In genomic region chr4:150594298-150594829, GRCm38 (mm10) we compare ENCODE assay signal across 22 mouse cellular contexts. TPM values are rescaled to one million over a fixed set of nuclear protein-coding genes. Genes with fewer than 3 reads are reported as not detected.
DNase-seq lines count a peak whose midpoint lies in the region; ATAC-seq and TF ChIP-seq lines count a peak whose summit lies in the region.
"Had no signal": no experiment of that assay in that cellular context is flagged by ENCODE, and none has a peak within 500 bp of the region (broad histone marks: within the 10 kb centered on the region; RNA-seq: fewer than 3 reads in every experiment).

No protein-coding gene starts in this region.

- H3K4me3 ChIP-seq in kidney, adult 2 months (ENCODE audit: insufficient read depth, low read depth, low read length), result no peak overlapping the region
- no peak overlapping the region for H3K4me3 ChIP-seq in liver, embryonic 15.5 days (replicated peaks)
- no peak overlapping the region for H3K4me3 ChIP-seq in forebrain, embryonic 11.5 days (ENCODE audit: low read depth, low read length)
- H3K4me3 ChIP-seq: erythroblast, embryonic 14.5 days; heart, embryonic 12.5 days; hindbrain, embryonic 10.5 days; limb, embryonic 12.5 days; midbrain, embryonic 10.5 days had no signal

- ATAC-seq in common myeloid progenitor, adult 5-6 weeks (replicated peaks; ENCODE audit: low read depth, poor library complexity, severe bottlenecking), result 0 out of 2 replicates have a peak, but pooled peaks have one; percentile 33
- ATAC-seq in liver, embryonic 15.5 days (ENCODE audit: insufficient read depth), result no peak
- ATAC-seq in forebrain, embryonic 11.5 days (replicated peaks; ENCODE audit: low FRiP score), result no peak
- ATAC-seq: forebrain, embryonic 16.5 days; intestine, embryonic 16.5 days; lung, postnatal 0 days had no signal

- TF ChIP-seq POLR2A in kidney, adult 2 months (IDR thresholded peaks at IDR 0.05; ENCODE audit: low read depth, low read length), result no peak

- no peak overlapping the region; the same call in 1 of the 2 replicates for H3K9ac ChIP-seq in liver, embryonic 15.5 days
- no peak overlapping the region for H3K9ac ChIP-seq in forebrain, embryonic 11.5 days (ENCODE audit: low read length)
- H3K9ac ChIP-seq: heart, embryonic 12.5 days; limb, embryonic 12.5 days had no signal

- no peaks in the 10 kb centered on the region for H3K36me3 ChIP-seq in kidney, adult 2 months (ENCODE audit: control insufficient read depth, insufficient read depth, low read length)
- no peaks in the 10 kb centered on the region for H3K36me3 ChIP-seq in liver, embryonic 15.5 days (replicated peaks)
- H3K36me3 ChIP-seq in splenic B cell, adult 2 months (ENCODE audit: control insufficient read depth, insufficient read depth, low read length, poor library complexity, severe bottlenecking), result no peaks in the 10 kb centered on the region
- H3K36me3 ChIP-seq in forebrain, embryonic 11.5 days (ENCODE audit: control insufficient read depth, insufficient read depth, low read length), result no peaks in the 10 kb centered on the region
- H3K36me3 ChIP-seq: heart, embryonic 12.5 days; hindbrain, embryonic 10.5 days; limb, embryonic 12.5 days; midbrain, embryonic 10.5 days had no signal

- H3K27ac ChIP-seq in kidney, adult 2 months (ENCODE audit: insufficient read depth, low read depth, low read length), result 0 out of 2 replicates have a peak overlapping the region, but pooled peaks have one; percentile 15
- H3K27ac ChIP-seq in liver, embryonic 15.5 days (replicated peaks), result peak overlapping the region; percentile 58
- no peak overlapping the region for H3K27ac ChIP-seq in forebrain, embryonic 11.5 days (ENCODE audit: low read depth, low read length)
- H3K27ac ChIP-seq: hindbrain, embryonic 10.5 days; limb, embryonic 12.5 days; midbrain, embryonic 10.5 days; stomach, postnatal 0 days had no signal

- no peaks in the 10 kb centered on the region for H3K27me3 ChIP-seq in kidney, adult 2 months (replicated peaks; ENCODE audit: control insufficient read depth, insufficient read depth, low read length)
- H3K27me3 ChIP-seq in liver, embryonic 15.5 days, result no peaks in the 10 kb centered on the region
- no peaks in the 10 kb centered on the region for H3K27me3 ChIP-seq in splenic B cell, adult 2 months (ENCODE audit: control insufficient read depth, insufficient read depth, low read length, poor library complexity, severe bottlenecking)
- no peaks in the 10 kb centered on the region for H3K27me3 ChIP-seq in forebrain, embryonic 11.5 days (ENCODE audit: control insufficient read depth, insufficient read depth, low read length)
- H3K27me3 ChIP-seq: heart, embryonic 12.5 days; limb, embryonic 12.5 days had no signal

- H3K9me3 ChIP-seq in liver, embryonic 15.5 days (replicated peaks), result no peaks in the 10 kb centered on the region
- H3K9me3 ChIP-seq in forebrain, embryonic 11.5 days (ENCODE audit: control insufficient read depth, low read length), result no peaks in the 10 kb centered on the region
- H3K9me3 ChIP-seq: G1E; heart, embryonic 12.5 days; hindbrain, embryonic 10.5 days; limb, embryonic 12.5 days; midbrain, embryonic 10.5 days had no signal

- WGBS in kidney, adult 2 months, result 85% methylated on average over 4 of the region's 4 CpGs
- 67% methylated on average over 4 of the region's 4 CpGs for WGBS in liver, embryonic 15.5 days (ENCODE audit: insufficient replicate concordance)
- 89% methylated on average over 4 of the region's 4 CpGs for WGBS in forebrain, embryonic 11.5 days

- no peak overlapping the region for H3K4me2 ChIP-seq in liver, embryonic 15.5 days
- H3K4me2 ChIP-seq in forebrain, embryonic 11.5 days (ENCODE audit: low read depth, low read length, severe bottlenecking), result no peak overlapping the region
- H3K4me2 ChIP-seq: heart, embryonic 12.5 days; limb, embryonic 12.5 days had no signal

- H3K4me1 ChIP-seq in kidney, adult 2 months (ENCODE audit: control insufficient read depth, insufficient read depth, low read length), result peaks cover 76% of the 10 kb centered on the region
- H3K4me1 ChIP-seq in liver, embryonic 15.5 days (replicated peaks), result peaks cover 74% of the 10 kb centered on the region
- no peaks in the 10 kb centered on the region; the same call in 1 of the 2 replicates for H3K4me1 ChIP-seq in forebrain, embryonic 11.5 days (replicated peaks; ENCODE audit: control insufficient read depth, insufficient read depth, low read length)

- no peak for TF ChIP-seq CTCF in kidney, adult 2 months (conservative IDR thresholded peaks at IDR 0.05; ENCODE audit: insufficient read depth, insufficient read length, low read depth, low read length)

- no peak for DNase-seq in kidney, adult 2 months
- no peak for DNase-seq in kidney, postnatal 25 days
- DNase-seq in splenic B cell, adult 2 months (ENCODE audit: low read depth, low spot score), result peak; percentile 48
- no peak for DNase-seq in forebrain, embryonic 11.5 days (ENCODE audit: low spot score)
- no peak for DNase-seq in urinary bladder, postnatal 25 days (ENCODE audit: low spot score)
- DNase-seq: adrenal gland, adult 2 months; cerebellum, adult 9-10 months; gastrocnemius, postnatal 14 days; thymus, postnatal 14 days had no signal

RNA-seq across cellular contexts. Expression of gene Slc45a1, which starts 57.6 kb away (rescaled TPM):
- 0.08 and 0.17 TPM in 2 replicates for polyA plus RNA-seq in kidney, adult 2 months (2012; rRNA removed)
- total RNA-seq in common myeloid progenitor, adult 5-6 weeks (2017), result not detected in 2 replicates
- not detected in 2 replicates for polyA plus RNA-seq in liver, embryonic 15.5 days (2015; fragmentation: Nextera tagmentation; extraction: Ambion mirVana)
- polyA plus RNA-seq in forebrain, embryonic 11.5 days (2014; fragmentation: Nextera tagmentation; extraction: Ambion mirVana), result 2.7 and 4.5 TPM in 2 replicates
- total RNA-seq: gastrocnemius, postnatal 14 days had no signal
- polyA plus RNA-seq: erythroblast, embryonic 14.5 days; G1E; heart, embryonic 12.5 days; spleen, adult 2 months had no signal
